In genomic region chr15:89424621-89425020, GRCm38 (mm10) we compare ENCODE assay signal across 30 mouse cellular contexts. TPM values are rescaled to one million over a fixed set of nuclear protein-coding genes. Genes with fewer than 3 reads are reported as not detected.
DNase-seq lines count a peak whose midpoint lies in the region; ATAC-seq and TF ChIP-seq lines count a peak whose summit lies in the region.
"Had no signal": no experiment of that assay in that cellular context is flagged by ENCODE, and none has a peak within 500 bp of the region (broad histone marks: within the 10 kb centered on the region; RNA-seq: fewer than 3 reads in every experiment).

No protein-coding gene starts in this region.

- no peak for ATAC-seq in heart, embryonic 15.5 days (replicated peaks; ENCODE audit: insufficient number of reproducible peaks, insufficient read depth, low FRiP score, low read depth)
- no peak for ATAC-seq in heart, postnatal 0 days (ENCODE audit: insufficient read depth, low read depth)
- ATAC-seq: activated CD4-positive, CD25-positive, alpha-beta regulatory T cell, adult 4 months; forebrain, embryonic 15.5 days; intestine, embryonic 15.5 days; liver, postnatal 0 days; lung, postnatal 0 days had no signal

- DNase-seq in heart, adult 2 months = no peak
- DNase-seq in heart, postnatal 10 days = no peak
- DNase-seq in heart, adult 8-10 months (ENCODE audit: low spot score) = no peak
- no peak for DNase-seq in heart, postnatal 0 days (ENCODE audit: low spot score)
- DNase-seq in urinary bladder, adult 2 months (ENCODE audit: low spot score) = no peak
- DNase-seq: adrenal gland, adult 8-10 months; cerebellum, adult 8-10 months; gastrocnemius, postnatal 14 days; liver, postnatal 0 days; thymus, adult 2 months had no signal

- peak overlapping the region; percentile 95 for H3K27ac ChIP-seq in heart, adult 2 months
- peak overlapping the region; percentile 98 for H3K27ac ChIP-seq in heart, embryonic 15.5 days
- peak overlapping the region; percentile 30; the same call in 1 of the 2 replicates for H3K27ac ChIP-seq in ES-Bruce4 (ENCODE audit: insufficient read depth, low read length)
- peak overlapping the region; percentile 100 for H3K27ac ChIP-seq in heart, postnatal 0 days (ENCODE audit: low read depth)
- H3K27ac ChIP-seq: embryonic facial prominence, embryonic 10.5 days; forebrain, embryonic 15.5 days; hindbrain, embryonic 15.5 days; intestine, embryonic 15.5 days; limb, embryonic 12.5 days; macrophage had no signal

- peaks cover 10% of the 10 kb centered on the region for H3K36me3 ChIP-seq in heart, adult 2 months (ENCODE audit: control insufficient read depth, insufficient read depth, low read length)
- peaks cover 41% of the 10 kb centered on the region for H3K36me3 ChIP-seq in heart, embryonic 15.5 days
- H3K36me3 ChIP-seq in ES-Bruce4 (ENCODE audit: control insufficient read depth, insufficient read depth, low read length, poor library complexity, severe bottlenecking) = peaks cover 8% of the 10 kb centered on the region
- peaks cover 37% of the 10 kb centered on the region for H3K36me3 ChIP-seq in heart, postnatal 0 days (replicated peaks; ENCODE audit: control insufficient read depth, insufficient read depth, low read length)

- no peaks in the 10 kb centered on the region; the same call in 1 of the 2 replicates for H3K4me1 ChIP-seq in heart, adult 2 months (ENCODE audit: control insufficient read depth, insufficient read depth, low read length)
- H3K4me1 ChIP-seq in heart, embryonic 15.5 days (replicated peaks) = peaks cover 46% of the 10 kb centered on the region
- H3K4me1 ChIP-seq in ES-Bruce4 (ENCODE audit: control insufficient read depth, insufficient read depth, low read length) = peaks cover 2% of the 10 kb centered on the region
- H3K4me1 ChIP-seq in heart, postnatal 0 days (ENCODE audit: control insufficient read depth, insufficient read depth) = peaks cover 33% of the 10 kb centered on the region

- WGBS in heart, adult 2 months = 67% methylated on average over 8 of the region's 8 CpGs
- WGBS in heart, embryonic 15.5 days = 78% methylated on average over 8 of the region's 8 CpGs
- WGBS in heart, postnatal 0 days = 62% methylated on average over 8 of the region's 8 CpGs

- intact Hi-C loops in heart, adult 2 months (cut with DNase I) = no loop called here
- intact Hi-C loops in heart, postnatal 10 days (cut with DNase I) = no loop called here

- TF ChIP-seq EP300 in heart, adult 2 months (IDR thresholded peaks at IDR 0.05; ENCODE audit: insufficient read depth, low read depth, low read length) = no peak
- no peak for TF ChIP-seq EP300 in ES-Bruce4 (IDR thresholded peaks at IDR 0.05; ENCODE audit: insufficient read depth, low read depth, low read length)
- no peak for TF ChIP-seq EP300 in heart, postnatal 0 days (IDR thresholded peaks at IDR 0.05; ENCODE audit: low read depth)

- peak overlapping the region; percentile 66 for H3K4me2 ChIP-seq in heart, embryonic 15.5 days
- peak overlapping the region; percentile 60 for H3K4me2 ChIP-seq in heart, postnatal 0 days (ENCODE audit: low read depth, low read length)
- H3K4me2 ChIP-seq: forebrain, embryonic 15.5 days; hindbrain, embryonic 15.5 days; intestine, embryonic 15.5 days had no signal

- H3K9ac ChIP-seq in heart, adult 2 months (ENCODE audit: low read depth, low read length) = peak overlapping the region; percentile 43
- H3K9ac ChIP-seq in heart, embryonic 15.5 days = peak overlapping the region; percentile 76; the same call in 1 of the 2 replicates
- H3K9ac ChIP-seq in ES-Bruce4 (ENCODE audit: low read depth, poor library complexity, severe bottlenecking) = no peak overlapping the region
- peak overlapping the region; percentile 93 for H3K9ac ChIP-seq in heart, postnatal 0 days (replicated peaks; ENCODE audit: low read depth, low read length)
- H3K9ac ChIP-seq: forebrain, embryonic 15.5 days; hindbrain, embryonic 15.5 days; intestine, embryonic 15.5 days had no signal

- H3K4me3 ChIP-seq in heart, adult 2 months = peak overlapping the region; percentile 44
- H3K4me3 ChIP-seq in heart, embryonic 15.5 days = peak overlapping the region; percentile 59
- H3K4me3 ChIP-seq in ES-Bruce4 (ENCODE audit: low read depth, low read length) = no peak overlapping the region
- H3K4me3 ChIP-seq in heart, postnatal 0 days (ENCODE audit: low read depth, low read length) = peak overlapping the region; percentile 66
- H3K4me3 ChIP-seq: forebrain, embryonic 15.5 days; hindbrain, embryonic 15.5 days; intestine, embryonic 15.5 days; limb, embryonic 12.5 days had no signal

- no peaks in the 10 kb centered on the region for H3K27me3 ChIP-seq in heart, adult 2 months (ENCODE audit: control insufficient read depth, insufficient read depth, low read length)
- H3K27me3 ChIP-seq in heart, embryonic 15.5 days = no peaks in the 10 kb centered on the region
- H3K27me3 ChIP-seq in ES-Bruce4 (ENCODE audit: control insufficient read depth, insufficient read depth, low read length, poor library complexity, severe bottlenecking) = no peaks in the 10 kb centered on the region
- no peaks in the 10 kb centered on the region for H3K27me3 ChIP-seq in heart, postnatal 0 days (ENCODE audit: control insufficient read depth, insufficient read depth, low read length)
- H3K27me3 ChIP-seq: forebrain, embryonic 15.5 days; hindbrain, embryonic 15.5 days; intestine, embryonic 15.5 days; limb, embryonic 12.5 days had no signal

- no peaks in the 10 kb centered on the region for H3K9me3 ChIP-seq in heart, embryonic 15.5 days (replicated peaks)
- no peaks in the 10 kb centered on the region for H3K9me3 ChIP-seq in ES-Bruce4 (replicated peaks; ENCODE audit: control insufficient read depth, insufficient read depth, low read length, poor library complexity, severe bottlenecking)
- H3K9me3 ChIP-seq in heart, postnatal 0 days (replicated peaks; ENCODE audit: control insufficient read depth, low read length) = no peaks in the 10 kb centered on the region
- H3K9me3 ChIP-seq: embryonic facial prominence, embryonic 10.5 days; forebrain, embryonic 15.5 days; hindbrain, embryonic 15.5 days; intestine, embryonic 15.5 days; limb, embryonic 12.5 days had no signal

- TF ChIP-seq CTCF in heart, adult 2 months (IDR thresholded peaks at IDR 0.05) = no peak
- no peak for TF ChIP-seq CTCF in ES-Bruce4 (IDR thresholded peaks at IDR 0.05; ENCODE audit: low read depth, low read length)
- TF ChIP-seq CTCF in heart, postnatal 0 days (IDR thresholded peaks at IDR 0.05; ENCODE audit: low read depth) = no peak

- TF ChIP-seq POLR2A in heart, adult 2 months (IDR thresholded peaks at IDR 0.05; ENCODE audit: insufficient read depth, low read depth, low read length) = no peak
- TF ChIP-seq POLR2A in ES-Bruce4 (IDR thresholded peaks at IDR 0.05; ENCODE audit: insufficient read depth, low read length) = no peak

- H3K79me2 ChIP-seq in heart, adult 2 months (replicated peaks; ENCODE audit: control insufficient read depth, insufficient read depth, low read length) = no peaks in the 10 kb centered on the region

RNA-seq across cellular contexts. Expression of gene Cpt1b, which starts 1.0 kb away (rescaled TPM):
- total RNA-seq in heart, adult 2 months (2021) = 100 to 1,000 TPM; 565 to 584 TPM
- polyA plus RNA-seq in heart, adult 2 months (2012; rRNA removed) = 786 and 953 TPM in 2 replicates
- 100 to 1,000 TPM; 700 to 720 TPM for total RNA-seq in heart, postnatal 10 days (2021)
- polyA plus RNA-seq in heart, embryonic 15.5 days (2015; fragmentation: Nextera tagmentation; extraction: Ambion mirVana) = 169 and 195 TPM in 2 replicates
- 100 to 1,000 TPM; 631 to 738 (median 682) TPM for total RNA-seq in heart, adult 8-10 months (2022)
- polyA plus RNA-seq in ES-Bruce4 (2011; ENCODE audit: insufficient read depth, insufficient read length, low read depth, missing spikeins) = 4.9 and 6.1 TPM in 2 replicates
- 600 and 674 TPM in 2 replicates for total RNA-seq in heart, postnatal 0 days (2014; rRNA removed; ENCODE audit: low replicate concordance)
- polyA plus RNA-seq in heart, postnatal 0 days (2015; fragmentation: Nextera tagmentation; extraction: Ambion mirVana) = 400 and 412 TPM in 2 replicates
- 2.3 and 2.7 TPM in 2 replicates for polyA plus RNA-seq in urinary bladder, adult 2 months (2012; rRNA removed)
- total RNA-seq: hematopoietic stem cell, adult 5-6 weeks had no signal

RNA-seq across cellular contexts. Expression of gene C730034F03Rik, which starts 4.8 kb away (rescaled TPM):
- total RNA-seq in heart, adult 2 months (2021) = 1 to 10 TPM; 1.2 TPM
- 1.0 and 1.1 TPM in 2 replicates for polyA plus RNA-seq in heart, adult 2 months (2012; rRNA removed)
- 1 to 10 TPM; 1.9 to 2.4 TPM for total RNA-seq in heart, postnatal 10 days (2021)
- polyA plus RNA-seq in heart, embryonic 15.5 days (2015; fragmentation: Nextera tagmentation; extraction: Ambion mirVana) = 3.3 and 3.9 TPM in 2 replicates
- total RNA-seq in heart, adult 8-10 months (2022) = 1 to 10 TPM; 1.4 to 4.1 (median 2.0) TPM
- polyA plus RNA-seq in ES-Bruce4 (2011; ENCODE audit: insufficient read depth, insufficient read length, low read depth, missing spikeins) = 2.1 and 3.2 TPM in 2 replicates
- total RNA-seq in heart, postnatal 0 days (2014; rRNA removed; ENCODE audit: low replicate concordance) = 0.12 TPM in 1 of 2 replicates, not detected in the other
- polyA plus RNA-seq in heart, postnatal 0 days (2015; fragmentation: Nextera tagmentation; extraction: Ambion mirVana) = 2.0 and 2.4 TPM in 2 replicates
- polyA plus RNA-seq in urinary bladder, adult 2 months (2012; rRNA removed) = 2.0 and 3.7 TPM in 2 replicates

RNA-seq across cellular contexts. Expression of gene Gm44502, which starts 4.9 kb away (rescaled TPM):
- 1 to 10 TPM; 5.5 to 9.5 TPM for total RNA-seq in heart, adult 2 months (2021)
- 2.1 and 2.5 TPM in 2 replicates for polyA plus RNA-seq in heart, adult 2 months (2012; rRNA removed)
- total RNA-seq in heart, postnatal 10 days (2021) = 10 to 100 TPM; 14.6 to 15.4 TPM
- 0.16 and 0.76 TPM in 2 replicates for polyA plus RNA-seq in heart, embryonic 15.5 days (2015; fragmentation: Nextera tagmentation; extraction: Ambion mirVana)
- total RNA-seq in heart, adult 8-10 months (2022) = 10 to 100 TPM in 2 of 4 experiments, 1 to 10 TPM in 2; 6.9 to 14.3 (median 10.7) TPM
- polyA plus RNA-seq in ES-Bruce4 (2011; ENCODE audit: insufficient read depth, insufficient read length, low read depth, missing spikeins) = not detected in 2 replicates
- total RNA-seq in heart, postnatal 0 days (2014; rRNA removed; ENCODE audit: low replicate concordance) = 0.08 and 2.4 TPM in 2 replicates
- polyA plus RNA-seq in heart, postnatal 0 days (2015; fragmentation: Nextera tagmentation; extraction: Ambion mirVana) = 0.80 and 0.82 TPM in 2 replicates
- 0.06 TPM in 2 replicates for polyA plus RNA-seq in urinary bladder, adult 2 months (2012; rRNA removed)
- total RNA-seq: hematopoietic stem cell, adult 5-6 weeks; left cerebral cortex, postnatal 14 days; MEL had no signal
- polyA plus RNA-seq: activated CD4-positive, CD25-positive, alpha-beta regulatory T cell, adult 4 months; embryonic facial prominence, embryonic 10.5 days; forebrain, embryonic 15.5 days; hindbrain, embryonic 15.5 days; intestine, embryonic 15.5 days; kidney, embryonic 14.5 days; limb, embryonic 12.5 days; liver, embryonic 11.5 days; liver, postnatal 0 days; lung, postnatal 0 days; macrophage; midbrain, postnatal 0 days; stomach, embryonic 14.5 days had no signal

RNA-seq across cellular contexts. Expression of gene Chkb, which starts 5.1 kb away (rescaled TPM):
- total RNA-seq in heart, adult 2 months (2021) = 10 to 100 TPM; 46.8 to 48.2 TPM
- 81.3 and 91.7 TPM in 2 replicates for polyA plus RNA-seq in heart, adult 2 months (2012; rRNA removed)
- total RNA-seq in heart, postnatal 10 days (2021) = 10 to 100 TPM; 71.8 to 73.9 TPM
- polyA plus RNA-seq in heart, embryonic 15.5 days (2015; fragmentation: Nextera tagmentation; extraction: Ambion mirVana) = 72.7 and 73.8 TPM in 2 replicates
- 10 to 100 TPM; 46.7 to 59.6 (median 54.0) TPM for total RNA-seq in heart, adult 8-10 months (2022)
- polyA plus RNA-seq in ES-Bruce4 (2011; ENCODE audit: insufficient read depth, insufficient read length, low read depth, missing spikeins) = 41.3 and 45.7 TPM in 2 replicates
- total RNA-seq in heart, postnatal 0 days (2014; rRNA removed; ENCODE audit: low replicate concordance) = 64.5 and 78.3 TPM in 2 replicates
- 130 and 142 TPM in 2 replicates for polyA plus RNA-seq in heart, postnatal 0 days (2015; fragmentation: Nextera tagmentation; extraction: Ambion mirVana)
- polyA plus RNA-seq in urinary bladder, adult 2 months (2012; rRNA removed) = 73.2 and 85.8 TPM in 2 replicates

RNA-seq across cellular contexts. Expression of gene Syce3, which starts 14.3 kb away (rescaled TPM):
- not detected for total RNA-seq in heart, adult 2 months (2021)
- polyA plus RNA-seq in heart, adult 2 months (2012; rRNA removed) = not detected in 2 replicates
- total RNA-seq in heart, postnatal 10 days (2021) = not detected
- polyA plus RNA-seq in heart, embryonic 15.5 days (2015; fragmentation: Nextera tagmentation; extraction: Ambion mirVana) = not detected in 2 replicates
- not detected for total RNA-seq in heart, adult 8-10 months (2022)
- polyA plus RNA-seq in ES-Bruce4 (2011; ENCODE audit: insufficient read depth, insufficient read length, low read depth, missing spikeins) = not detected in 2 replicates
- total RNA-seq in heart, postnatal 0 days (2014; rRNA removed; ENCODE audit: low replicate concordance) = not detected in 2 replicates
- not detected in 2 replicates for polyA plus RNA-seq in heart, postnatal 0 days (2015; fragmentation: Nextera tagmentation; extraction: Ambion mirVana)
- polyA plus RNA-seq in urinary bladder, adult 2 months (2012; rRNA removed) = not detected in 2 replicates
- total RNA-seq: adrenal gland, adult 8-10 months; common myeloid progenitor, adult 5-6 weeks; gastrocnemius, postnatal 14 days; hematopoietic stem cell, adult 5-6 weeks; left cerebral cortex, postnatal 14 days; midbrain, postnatal 0 days had no signal
- polyA plus RNA-seq: activated CD4-positive, CD25-positive, alpha-beta regulatory T cell, adult 4 months; embryonic facial prominence, embryonic 10.5 days; forebrain, embryonic 15.5 days; hindbrain, embryonic 15.5 days; intestine, embryonic 15.5 days; kidney, embryonic 14.5 days; limb, embryonic 12.5 days; liver, embryonic 11.5 days; liver, postnatal 0 days; lung, postnatal 0 days; macrophage; midbrain, postnatal 0 days; neural tube, embryonic 14.5 days; spleen, adult 2 months; stomach, embryonic 14.5 days; thymus, adult 2 months had no signal

Comparison
In these comparisons a context has a peak if more than half of its experiments do, and no peak if none do; other contexts are left out.
1. H3K27ac ChIP-seq: peak in every context shown above with its lines; median percentile 100 in heart, postnatal 0 days; 98 in heart, embryonic 15.5 days; 95 in heart, adult 2 months; 30 in ES-Bruce4.
2. RNA of gene Cpt1b, which starts 1.0 kb away (polyA plus RNA-seq): 786 to 953 TPM in heart, adult 2 months, 400 to 412 TPM in heart, postnatal 0 days and 169 to 195 TPM in heart, embryonic 15.5 days; 4.9 to 6.1 TPM in ES-Bruce4 and 2.3 to 2.7 TPM in urinary bladder, adult 2 months; every median in the first group is over 10 times any median in the second.